11 mouse cellular contexts compared by ENCODE assay signal in genomic region chr9:121043021-121043420, GRCm38 (mm10).
"Had no signal": no experiment of that assay in that cellular context is flagged by ENCODE, and none has a peak within 500 bp of the region (broad histone marks: within the 10 kb centered on the region; RNA-seq: fewer than 3 reads in every experiment).

No protein-coding gene starts in this region.

- H3K4me1 ChIP-seq: liver, embryonic 12.5 days had no signal

- H3K9ac ChIP-seq: liver, embryonic 12.5 days; midbrain, embryonic 15.5 days; neural tube, embryonic 12.5 days had no signal

- H3K9me3 ChIP-seq: limb, embryonic 10.5 days; liver, embryonic 12.5 days; midbrain, embryonic 15.5 days; neural tube, embryonic 12.5 days had no signal

- H3K4me2 ChIP-seq: liver, embryonic 12.5 days; midbrain, embryonic 15.5 days; neural tube, embryonic 12.5 days had no signal

- H3K36me3 ChIP-seq: limb, embryonic 10.5 days; liver, embryonic 12.5 days; midbrain, embryonic 15.5 days; neural tube, embryonic 12.5 days had no signal

- H3K27me3 ChIP-seq: liver, embryonic 12.5 days; midbrain, embryonic 15.5 days; neural tube, embryonic 12.5 days had no signal

- H3K4me3 ChIP-seq: left cerebral cortex, adult 2 months; limb, embryonic 10.5 days; liver, embryonic 12.5 days; midbrain, embryonic 15.5 days; neural tube, embryonic 12.5 days had no signal

- H3K27ac ChIP-seq: left cerebral cortex, adult 2 months; limb, embryonic 10.5 days; liver, embryonic 12.5 days; midbrain, embryonic 15.5 days; neural tube, embryonic 12.5 days had no signal

- ATAC-seq: liver, embryonic 12.5 days; midbrain, embryonic 15.5 days had no signal

- DNase-seq: kidney, adult 8-10 months; kidney, postnatal 25 days; lung, postnatal 36 days; spleen, adult 18-20 months; thymus, adult 18-20 months; thymus, postnatal 25 days had no signal
